Mouse (Mus musculus) G1E (cell line): ENCODE measurements around the gene Coa4.

Source experiments
- CTCF ChIP-seq: IDR thresholded peaks from 2 replicates; pipeline ENCODE4 v1.5.1; 2012; ENCODE audit warnings: low read depth, low read length, inconsistent platforms, mixed read lengths
- GATA1 ChIP-seq: IDR thresholded peaks from 2 replicates; pipeline ENCODE4 v1.6.1; 2012; ENCODE audit warnings: borderline replicate concordance, low read length, inconsistent platforms, mixed read lengths
- GATA2 ChIP-seq: IDR thresholded peaks from 2 replicates; pipeline ENCODE4 v1.6.1; 2012; ENCODE audit warnings: low read depth, low read length, inconsistent platforms, borderline replicate concordance
- TAL1 ChIP-seq: conservative IDR thresholded peaks from 2 replicates; pipeline ENCODE4 v1.6.1; 2012; ENCODE audit warnings: low read depth, low read length, inconsistent platforms, mixed read lengths

DNA sequence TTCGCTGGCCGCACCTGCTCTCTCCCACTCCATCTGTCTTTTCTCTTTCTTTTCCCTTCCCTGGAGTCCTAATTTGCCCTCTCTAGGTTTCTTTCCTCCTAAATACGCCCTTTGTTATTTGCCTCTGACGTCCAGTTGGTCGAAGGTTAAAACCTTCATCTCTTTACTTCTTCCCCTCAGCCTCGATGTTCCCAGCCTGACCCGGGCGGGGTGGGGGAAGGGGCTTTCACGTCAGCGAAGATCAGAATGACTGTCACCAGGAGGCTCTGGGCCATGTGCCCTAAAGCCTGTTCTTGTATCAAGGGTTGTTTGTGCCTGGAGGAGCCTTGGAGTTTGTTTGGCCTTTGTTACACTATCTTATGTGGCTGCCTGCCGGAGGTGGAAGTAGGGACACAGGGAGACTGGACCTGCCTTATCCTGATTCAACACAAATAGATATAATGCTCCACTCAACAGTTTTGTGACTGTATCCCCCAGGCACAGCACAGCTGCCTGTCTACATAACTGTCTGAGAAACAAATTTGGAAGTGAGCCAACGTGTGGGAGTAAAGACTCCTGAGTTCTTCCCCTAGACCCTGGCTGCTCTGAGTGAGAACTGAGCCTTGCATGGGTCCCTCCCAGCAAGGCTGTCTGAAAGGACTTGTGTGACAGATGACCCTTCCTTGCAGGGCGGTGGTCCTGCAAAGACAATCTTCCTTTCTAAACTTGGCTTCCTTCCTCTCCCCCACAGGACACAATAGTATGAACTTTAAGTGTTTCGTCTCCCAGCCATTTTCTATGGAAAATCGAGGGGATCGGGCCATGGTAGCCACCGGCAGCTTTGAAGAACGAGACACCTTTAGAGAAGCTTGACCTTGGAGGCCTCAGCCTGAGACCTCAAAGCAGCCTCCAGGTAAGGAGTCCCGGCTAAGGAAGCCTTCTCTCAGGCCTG lies 43.1 kb upstream of the Coa4 start:
- TF ChIP-seq CTCF, result no peak
- no peak for TF ChIP-seq GATA1
- no peak for TF ChIP-seq GATA2
- no peak for TF ChIP-seq TAL1
